Mouse (Mus musculus) stomach, postnatal 0 days (tissue): ENCODE measurements around the gene Dst. TPM values are rescaled to one million over a fixed set of nuclear protein-coding genes. Genes with fewer than 3 reads are reported as not detected.

ENCODE experiments used
- ATAC-seq: fragments of 200-750 bp; cut with Nextera tagmentation; 2 replicates; pipeline ENCODE4 v1.8.0; 2017; ENCODE audit not compliant: low FRiP score, low TSS enrichment
- DNase-seq: peaks from one replicate; pipeline ENCODE4 v3.0.0-alpha.2; 2016; ENCODE audit warnings: low spot score
- H3K27ac ChIP-seq: fragments of 300-500 bp; sonication (generic); replicated peaks from 2 replicates; pipeline ENCODE4 v1.5.1; 2014; ENCODE audit warnings: mild to moderate bottlenecking, control low read depth
- H3K27me3 ChIP-seq: fragments of 300-500 bp; sonication (generic); 2 replicates; pipeline ENCODE4 v1.6.1; 2014; ENCODE audit warnings: low read length; ENCODE audit not compliant: control insufficient read depth, insufficient read depth
- H3K36me3 ChIP-seq: fragments of 300-500 bp; sonication (generic); 2 replicates; pipeline ENCODE4 v1.6.1; 2014; ENCODE audit warnings: low read length, mixed read lengths; ENCODE audit not compliant: control insufficient read depth, insufficient read depth
- H3K4me1 ChIP-seq: fragments of 300-500 bp; sonication (generic); replicated peaks from 2 replicates; pipeline ENCODE4 v1.6.1; 2014; ENCODE audit warnings: antibody characterized with exemption; ENCODE audit not compliant: control insufficient read depth, insufficient read depth
- H3K4me2 ChIP-seq: fragments of 300-500 bp; sonication (generic); replicated peaks from 2 replicates; pipeline ENCODE4 v1.6.1; 2014; ENCODE audit warnings: low read depth, mild to moderate bottlenecking, control low read depth, moderate library complexity
- H3K4me3 ChIP-seq: fragments of 300-500 bp; sonication (generic); 2 replicates; pipeline ENCODE4 v1.5.1; 2014; ENCODE audit warnings: low read depth, low read length, control low read depth
- H3K9ac ChIP-seq: fragments of 300-500 bp; sonication (generic); 2 replicates; pipeline ENCODE4 v1.6.1; 2014; ENCODE audit warnings: mild to moderate bottlenecking, low read length, control low read depth, mixed read lengths
- H3K9me3 ChIP-seq: fragments of 300-500 bp; sonication (generic); 2 replicates; pipeline ENCODE4 v1.6.1; 2016; ENCODE audit warnings: low read length; ENCODE audit not compliant: control insufficient read depth
- CTCF ChIP-seq: IDR thresholded peaks from 2 replicates; pipeline ENCODE4 v1.5.1; 2016; ENCODE audit warnings: antibody characterized with exemption, low read depth, mild to moderate bottlenecking, moderate library complexity
- EP300 ChIP-seq: optimal IDR thresholded peaks from 2 replicates; pipeline ENCODE3; 2016; ENCODE audit warnings: antibody characterized with exemption
- WGBS: fragments of 180-500 bp; shearing (Covaris S2); extraction: QIAGEN DNeasy Blood & Tissue Kit; methylation state at CpG from one replicate; pipeline ENCODE4 v1.1.7; 2014; 5-methylcytosine and 5-hydroxymethylcytosine counted together
- polyA plus RNA-seq: library from polyadenylated mRNA; unstranded; fragments of >200 nt; fragmentation: Nextera tagmentation; extraction: Ambion mirVana; gene quantifications from 2 replicates; pipeline ENCODE4 v1.2.1, GENCODE M21; 2015

Dst gene
- polyA plus RNA-seq, 1 experiment from 2014 or later = 16.4 TPM

GRCm38 (mm10) chr1:34052422-34052821 lies 144.4 kb downstream of the Dst start:
- Histone ChIP-seq H3K36me3 (no peaks in the 10 kb centered on the region), H3K27me3 (no peaks in the 10 kb centered on the region), H3K4me3 (no peak overlapping the region), H3K9me3 (no peaks in the 10 kb centered on the region), H3K4me2 (no peak overlapping the region), H3K27ac (no peak overlapping the region), H3K4me1 (no peaks in the 10 kb centered on the region), H3K9ac (no peak overlapping the region)
- TF ChIP-seq CTCF (no peak), EP300 (no peak)
- ATAC-seq (no peak), DNase-seq (no peak)
- WGBS = 68% methylated on average over 5 of the region's 5 CpGs

- Histone ChIP-seq H3K36me3 (no peaks in the 10 kb centered on the region), H3K9ac (no peak overlapping the region), H3K4me2 (no peak overlapping the region), H3K4me1 (no peaks in the 10 kb centered on the region), H3K27ac (no peak overlapping the region), H3K9me3 (no peaks in the 10 kb centered on the region), H3K4me3 (no peak overlapping the region), H3K27me3 (no peaks in the 10 kb centered on the region)
- DNase-seq = no peak
- no peak for ATAC-seq
- WGBS = 81% methylated on average over 10 of the region's 10 CpGs
- no peak for TF ChIP-seq EP300
- TF ChIP-seq CTCF = no peak
Measured at GRCm38 (mm10) chr1:34054970-34055369, 146.9 kb downstream of the Dst start.

GRCm38 (mm10) chr1:34056658-34057057 lies 148.6 kb downstream of the Dst start:
- WGBS = 90% methylated on average over 14 of the region's 14 CpGs
- DNase-seq (no peak), ATAC-seq (no peak)
- Histone ChIP-seq H3K9me3 (no peaks in the 10 kb centered on the region), H3K27me3 (no peaks in the 10 kb centered on the region), H3K4me1 (no peaks in the 10 kb centered on the region), H3K4me2 (no peak overlapping the region), H3K4me3 (no peak overlapping the region), H3K9ac (no peak overlapping the region), H3K36me3 (no peaks in the 10 kb centered on the region), H3K27ac (no peak overlapping the region)
- TF ChIP-seq EP300 (no peak), CTCF (no peak)

- H3K4me2 ChIP-seq = no peak overlapping the region
- no peak for ATAC-seq
- 87% methylated on average over 12 of the region's 12 CpGs for WGBS
- H3K4me3 ChIP-seq = no peak overlapping the region
- no peaks in the 10 kb centered on the region for H3K9me3 ChIP-seq
- no peak overlapping the region for H3K27ac ChIP-seq
- no peak overlapping the region for H3K9ac ChIP-seq
- no peaks in the 10 kb centered on the region for H3K27me3 ChIP-seq
- no peaks in the 10 kb centered on the region for H3K36me3 ChIP-seq
- TF ChIP-seq EP300 (no peak), CTCF (no peak)
- DNase-seq = no peak
- H3K4me1 ChIP-seq = no peaks in the 10 kb centered on the region
Measured at GRCm38 (mm10) chr1:34059231-34059630, 151.2 kb downstream of the Dst start.

GRCm38 (mm10) chr1:34060446-34060845 lies 152.4 kb downstream of the Dst start:
- no peak overlapping the region for H3K9ac ChIP-seq
- DNase-seq (no peak), ATAC-seq (no peak)
- no peaks in the 10 kb centered on the region for H3K27me3 ChIP-seq
- no peak overlapping the region for H3K4me3 ChIP-seq
- 0 out of 2 replicates have a peak overlapping the region, but pooled peaks have one; percentile 6 for H3K4me2 ChIP-seq
- H3K36me3 ChIP-seq = no peaks in the 10 kb centered on the region
- TF ChIP-seq EP300 (no peak), CTCF (no peak)
- no peaks in the 10 kb centered on the region; the same call in 1 of the 2 replicates for H3K4me1 ChIP-seq
- no peak overlapping the region for H3K27ac ChIP-seq
- H3K9me3 ChIP-seq = no peaks in the 10 kb centered on the region
- WGBS = 9% methylated on average over 6 of the region's 6 CpGs

GRCm38 (mm10) chr1:34061078-34061477 lies 153.1 kb downstream of the Dst start:
- H3K4me1 ChIP-seq = no peaks in the 10 kb centered on the region; the same call in 1 of the 2 replicates
- H3K27me3 ChIP-seq = no peaks in the 10 kb centered on the region
- H3K27ac ChIP-seq = no peak overlapping the region
- H3K36me3 ChIP-seq = no peaks in the 10 kb centered on the region
- ATAC-seq = peak; percentile 87
- H3K4me3 ChIP-seq = no peak overlapping the region
- TF ChIP-seq EP300 (no peak), CTCF (peak; percentile 85)
- no peak overlapping the region for H3K9ac ChIP-seq
- 14% methylated on average over 4 of the region's 4 CpGs for WGBS
- DNase-seq = peak; percentile 77
- H3K4me2 ChIP-seq = no peak overlapping the region
- no peaks in the 10 kb centered on the region for H3K9me3 ChIP-seq
